Mouse (Mus musculus) CD8-positive naive resting alpha-beta T cell, adult 2 months (primary cell): ENCODE data around the gene Vmn2r113.
"Not testable (repeated sequence)": the region's sequence is repeated elsewhere in the genome, so short reads cannot be mapped to it uniquely, and the experiment has no call there.

Experiments used
- DNase-seq, 2 experiments: peaks; one replicate each; pipeline ENCODE4 v3.0.0; 2022; ENCODE audit warnings: low read depth in 2 of 2, low spot score in 2 of 2

The Vmn2r113 gene

DNA sequence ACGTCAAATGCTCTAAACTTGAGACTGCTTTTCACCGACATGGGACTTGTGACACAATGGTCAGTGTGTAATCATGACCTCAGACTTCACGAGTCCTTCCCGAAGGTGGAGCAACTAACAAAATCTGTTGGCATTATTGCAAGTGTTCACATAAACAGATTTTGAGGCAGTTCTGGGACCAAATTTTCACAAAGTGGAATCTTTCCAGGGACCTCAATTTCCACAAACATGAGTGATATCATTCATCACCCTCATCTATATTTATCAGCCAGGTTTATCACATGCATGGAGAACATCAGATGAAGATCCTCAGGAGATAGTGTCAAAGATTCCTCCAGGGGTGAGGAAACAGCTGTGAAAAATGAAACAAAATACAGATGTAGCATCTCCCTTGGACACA lies at the start of gene Vmn2r113:
Gene Vmn2r113 (plus strand): TSS at position 301 of the 400 bp plus-strand sequence.
- DNase-seq = not testable (repeated sequence)
